Mouse (Mus musculus) adrenal gland, postnatal 36 days (tissue): ENCODE measurements around the gene Mex3b. TPM values are rescaled to one million over a fixed set of nuclear protein-coding genes. Genes with fewer than 3 reads are reported as not detected.

Experiments
- DNase-seq, 2 experiments: peaks; one replicate each; pipeline ENCODE4 v3.0.0; 2021; ENCODE audit warnings: mixed read lengths in 1 of 2
- total RNA-seq, 2 experiments: library from RNA; stranded (reverse); gene quantifications; 2 replicates each; pipeline ENCODE4 v1.2.3; 2021

Mex3b gene
- total RNA-seq, 2 experiments from 2014 or later, result 2.0 to 2.1 TPM

DNA sequence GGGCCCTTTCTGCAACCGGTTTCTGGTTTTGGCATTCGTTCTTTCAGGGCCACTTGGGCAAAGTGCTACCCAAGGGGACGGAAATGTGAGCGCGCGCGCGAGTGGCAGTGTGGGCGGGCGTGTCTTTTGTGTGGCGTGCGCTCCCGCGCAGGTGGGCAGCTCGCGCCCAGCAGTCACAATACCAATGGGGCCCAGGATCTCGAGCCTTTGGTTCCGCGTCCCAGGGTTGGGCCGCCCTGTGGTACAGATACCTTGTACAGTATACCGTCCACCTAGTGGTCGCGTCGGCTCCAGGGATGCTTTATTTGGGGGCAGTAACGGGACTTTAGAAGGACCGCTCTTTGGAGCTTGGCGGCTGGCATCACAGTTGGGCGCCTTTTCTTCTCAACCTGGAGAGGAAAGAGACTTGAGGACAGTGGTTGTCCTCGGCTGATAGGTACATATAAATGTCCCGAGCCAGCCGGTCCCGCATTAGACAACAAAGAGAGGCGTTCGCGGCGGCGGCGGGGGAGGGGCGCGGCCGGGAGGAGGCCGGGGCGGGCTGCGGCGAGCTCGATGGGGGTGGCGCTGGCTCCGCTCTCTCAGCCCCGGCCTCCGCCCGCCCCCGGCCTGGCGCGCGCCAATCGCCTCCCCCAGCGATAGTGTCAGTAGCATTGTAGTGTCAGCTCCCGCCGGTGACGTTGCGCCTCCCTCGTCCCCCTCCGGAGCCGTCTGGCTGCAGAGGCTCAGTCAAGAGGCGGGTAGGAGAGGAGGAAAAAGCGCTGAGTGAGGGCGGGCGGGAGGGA is 455 bp upstream of the Mex3b start:
- peak; percentile 96 for DNase-seq

DNA sequence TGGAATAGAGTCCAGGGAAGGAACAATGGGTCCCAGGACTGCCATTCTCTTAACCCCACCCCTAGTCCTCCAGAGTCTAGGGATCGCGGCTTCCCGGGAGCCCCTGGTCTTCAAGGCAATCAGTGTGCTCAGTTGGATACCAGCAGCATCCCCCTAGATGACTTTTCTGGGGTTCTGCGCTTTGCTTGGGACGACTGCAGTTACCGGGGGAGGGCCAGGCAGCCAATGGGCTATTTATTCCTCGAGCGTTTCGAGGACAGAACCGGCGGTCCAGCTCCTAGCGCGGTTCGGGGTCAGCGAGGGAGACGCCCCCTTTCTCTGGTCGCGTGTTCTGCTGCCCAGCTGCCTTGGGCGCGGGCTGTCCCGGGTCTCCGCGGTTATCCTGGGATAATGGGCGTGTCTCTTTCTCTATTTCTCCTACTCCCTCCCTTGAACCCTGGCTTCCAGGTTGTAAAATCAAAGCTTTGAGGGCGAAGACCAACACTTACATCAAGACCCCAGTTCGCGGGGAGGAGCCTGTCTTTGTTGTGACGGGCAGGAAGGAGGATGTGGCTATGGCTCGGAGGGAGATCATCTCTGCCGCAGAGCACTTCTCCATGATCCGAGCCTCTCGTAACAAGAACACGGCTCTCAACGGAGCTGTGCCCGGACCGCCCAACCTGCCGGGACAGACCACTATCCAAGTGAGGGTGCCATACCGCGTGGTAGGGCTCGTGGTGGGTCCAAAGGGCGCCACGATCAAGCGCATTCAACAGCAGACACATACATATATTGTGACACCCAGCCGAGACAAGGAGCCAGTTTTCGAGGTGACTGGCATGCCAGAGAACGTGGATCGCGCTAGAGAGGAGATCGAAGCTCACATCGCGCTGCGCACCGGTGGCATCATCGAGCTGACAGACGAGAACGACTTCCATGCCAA is 1.4 kb downstream of the Mex3b start:
- peak; percentile 10 to 18 for DNase-seq

DNA sequence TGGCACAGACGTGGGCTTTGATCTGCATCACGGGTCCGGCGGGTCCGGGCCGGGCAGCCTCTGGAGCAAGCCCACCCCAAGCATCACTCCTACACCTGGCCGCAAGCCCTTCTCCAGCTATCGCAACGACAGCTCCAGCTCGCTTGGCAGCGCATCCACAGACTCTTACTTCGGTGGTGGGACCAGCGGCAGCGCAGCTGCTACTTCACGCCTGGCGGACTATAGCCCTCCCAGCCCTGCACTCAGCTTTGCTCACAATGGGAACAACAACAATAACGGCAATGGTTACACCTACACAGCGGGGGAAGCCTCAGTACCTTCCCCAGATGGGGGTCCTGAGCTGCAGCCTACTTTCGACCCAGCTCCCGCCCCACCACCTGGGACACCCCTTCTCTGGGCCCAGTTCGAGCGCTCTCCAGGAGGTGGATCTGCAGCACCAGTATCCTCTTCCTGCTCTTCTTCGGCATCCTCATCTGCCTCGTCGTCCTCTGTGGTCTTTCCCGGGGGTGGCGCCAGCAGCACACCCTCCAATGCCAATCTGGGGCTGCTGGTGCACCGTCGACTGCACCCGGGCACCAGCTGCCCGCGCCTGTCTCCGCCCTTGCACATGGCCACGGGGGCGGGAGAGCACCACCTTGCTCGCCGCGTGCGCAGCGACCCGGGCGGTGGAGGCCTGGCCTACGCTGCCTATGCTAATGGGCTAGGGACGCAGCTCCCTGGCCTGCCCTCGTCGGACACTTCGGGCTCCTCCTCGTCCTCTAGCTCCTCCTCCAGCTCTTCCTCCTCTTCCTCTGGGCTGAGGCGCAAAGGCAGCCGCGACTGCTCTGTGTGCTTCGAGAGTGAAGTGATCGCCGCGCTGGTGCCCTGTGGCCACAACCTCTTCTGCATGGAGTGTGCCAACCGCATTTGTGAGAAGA is 2.4 kb downstream of the Mex3b start:
- DNase-seq, result peak; percentile 68 to 78

GRCm38 (mm10) chr7:82870148-82870513 is 3.0 kb downstream of the Mex3b start:
- no peak for DNase-seq

GRCm38 (mm10) chr7:82876551-82876950 is 9.4 kb downstream of the Mex3b start:
- DNase-seq, result no peak

DNA sequence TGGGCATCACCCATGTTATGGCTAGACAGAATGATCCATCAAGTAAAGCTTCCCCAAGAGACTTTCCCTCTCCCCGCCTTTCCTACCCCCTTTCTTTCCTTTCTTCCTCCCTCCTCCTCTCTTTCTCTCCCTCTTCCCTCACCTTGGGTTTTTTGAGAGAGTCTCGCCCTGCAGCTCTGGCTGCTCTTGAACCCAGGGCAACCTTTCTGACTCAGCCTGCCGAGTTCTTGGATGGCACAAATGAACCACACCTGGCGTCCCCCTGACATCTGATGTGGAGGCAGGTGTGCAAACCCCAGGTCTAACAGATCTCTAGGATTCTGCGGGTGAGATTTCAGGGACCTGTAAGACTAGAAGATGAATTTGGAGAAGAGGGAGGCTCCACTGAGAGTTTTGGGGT is 12.9 kb downstream of the Mex3b start:
- DNase-seq, result no peak

- no peak for DNase-seq
Measured at GRCm38 (mm10) chr7:82880700-82881099, 13.6 kb downstream of the Mex3b start.

DNA sequence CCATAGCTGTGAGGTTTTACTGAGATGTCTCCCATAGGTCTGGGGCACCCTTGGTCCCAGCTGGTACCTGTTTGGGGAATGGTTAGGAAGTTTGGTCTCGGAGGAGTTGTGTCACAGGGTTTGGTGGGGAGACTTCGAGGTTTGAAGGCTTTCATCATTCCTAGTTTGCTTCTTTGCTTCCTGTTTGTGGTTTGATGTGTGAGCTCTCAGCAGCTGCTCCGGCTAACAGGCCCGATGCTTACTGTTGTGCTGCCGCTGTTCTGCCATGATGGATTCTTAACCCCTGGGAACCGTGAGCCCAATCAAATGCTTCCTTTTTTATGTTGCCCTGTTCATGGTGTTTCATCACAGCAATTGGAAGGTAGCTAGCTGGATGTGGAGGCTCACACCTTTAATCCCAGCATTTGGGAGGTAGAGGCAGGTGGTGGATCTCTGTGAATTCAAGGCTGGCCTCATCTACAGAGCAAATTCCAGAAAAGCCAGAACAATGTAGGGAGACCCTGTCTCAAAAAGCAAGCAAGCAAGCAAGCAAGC is 23.3 kb downstream of the Mex3b start:
- no peak for DNase-seq

GRCm38 (mm10) chr7:82890875-82891515 is 23.9 kb downstream of the Mex3b start:
- no peak for DNase-seq

- no peak for DNase-seq
Measured at GRCm38 (mm10) chr7:82894366-82894765, 27.2 kb downstream of the Mex3b start.

- DNase-seq, result peak; percentile 25 to 42
Measured at GRCm38 (mm10) chr7:82895606-82896005, 28.5 kb downstream of the Mex3b start.

- DNase-seq, result no peak
Measured at GRCm38 (mm10) chr7:82896750-82897149, 29.6 kb downstream of the Mex3b start.

GRCm38 (mm10) chr7:82899459-82900297 is 32.5 kb downstream of the Mex3b start:
- no peak for DNase-seq

DNA sequence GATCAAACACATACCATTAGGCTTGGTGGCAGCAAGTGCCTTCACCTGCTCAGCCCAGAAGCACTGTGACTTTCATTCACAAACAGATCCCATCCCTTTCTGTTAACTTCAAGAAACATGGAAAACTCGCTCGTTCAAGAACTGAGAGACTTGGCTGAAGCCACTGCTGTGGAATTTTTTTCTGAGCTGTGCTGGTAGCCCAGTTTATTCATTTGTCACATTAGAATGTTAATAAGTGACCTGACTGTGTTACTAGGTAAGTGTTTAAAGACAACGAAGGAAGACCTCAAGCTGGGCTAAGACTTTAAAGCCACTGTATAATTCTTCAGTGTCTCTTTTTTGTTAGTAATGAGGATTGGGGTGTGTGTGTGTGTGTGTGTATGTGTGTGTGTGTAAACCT is 35.9 kb downstream of the Mex3b start:
- DNase-seq, result no peak

DNA sequence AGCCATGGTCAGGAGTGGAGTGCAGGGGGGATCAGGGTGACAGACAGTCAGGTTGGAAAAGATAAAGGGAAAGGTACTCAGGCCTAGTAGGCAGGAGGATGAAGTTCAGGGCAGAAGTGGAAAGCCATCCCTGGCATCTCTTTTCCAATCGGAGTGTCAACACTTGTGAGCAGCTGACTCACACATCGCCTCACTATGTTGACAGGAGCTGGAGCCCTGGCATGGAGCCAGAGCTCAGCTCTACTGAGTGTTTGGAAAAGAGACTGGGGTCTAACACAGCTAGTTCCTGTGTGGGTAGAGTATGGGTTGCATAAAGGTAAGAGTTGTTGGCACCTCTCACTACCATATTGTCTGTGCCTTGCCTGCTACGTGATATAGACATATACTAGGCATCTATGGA is 38.4 kb downstream of the Mex3b start:
- peak; percentile 2 to 8 for DNase-seq

GRCm38 (mm10) chr7:82907081-82907480 is 39.9 kb downstream of the Mex3b start:
- DNase-seq, result no peak

DNA sequence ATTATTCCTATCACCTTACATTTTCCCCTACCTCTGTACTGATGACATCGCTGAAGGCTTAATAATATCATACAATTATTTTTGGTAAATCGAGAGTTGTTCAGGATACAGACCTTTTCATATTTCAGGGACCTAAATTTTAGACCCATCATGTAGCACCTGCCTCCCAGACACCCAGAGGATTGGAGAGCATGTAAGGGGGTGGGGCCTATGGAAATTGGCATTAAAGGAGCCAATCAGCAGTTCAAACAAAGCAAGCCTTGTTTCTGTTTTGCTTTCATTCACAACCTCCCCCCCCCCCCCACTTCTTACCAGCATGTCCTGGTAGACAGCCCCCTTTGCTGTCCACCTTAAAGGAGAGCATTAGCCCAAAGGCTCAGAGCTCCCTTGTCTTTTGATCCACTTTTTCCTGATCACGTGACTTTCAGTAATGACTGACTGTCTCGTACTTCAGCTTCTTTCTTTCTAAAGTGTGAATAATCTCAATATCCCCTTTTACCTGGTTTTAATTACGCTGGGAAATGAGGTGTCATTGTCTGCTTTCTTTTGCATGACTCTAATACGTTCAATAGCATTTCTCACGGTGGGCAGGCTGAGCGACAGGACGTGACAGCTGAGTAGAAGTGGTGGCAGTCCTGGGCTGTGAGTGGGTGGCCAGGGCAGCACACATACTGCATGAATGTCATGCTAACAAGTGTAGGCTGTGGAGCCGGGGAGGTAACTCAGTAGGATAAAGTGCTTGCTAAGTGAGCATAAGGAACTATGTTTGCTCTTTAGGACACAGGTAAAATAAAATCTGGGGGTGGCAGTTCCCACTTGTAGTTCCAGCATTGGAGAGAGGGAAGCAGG is 43.6 kb downstream of the Mex3b start:
- no peak for DNase-seq

GRCm38 (mm10) chr7:82911501-82911900 is 44.4 kb downstream of the Mex3b start:
- no peak for DNase-seq

GRCm38 (mm10) chr7:82914297-82914696 is 47.2 kb downstream of the Mex3b start:
- no peak for DNase-seq
